Mouse (Mus musculus) neural tube, embryonic 13.5 days (tissue): ENCODE results near the gene Proser1. TPM values are rescaled to one million over a fixed set of nuclear protein-coding genes. Genes with fewer than 3 reads are reported as not detected.

Experiments used
- ATAC-seq: fragments of 200-750 bp; cut with Nextera tagmentation; 2 replicates; pipeline ENCODE4 v1.8.0; 2017; ENCODE audit warnings: low read depth, mild to moderate bottlenecking, moderate TSS enrichment, moderate library complexity
- H3K27ac ChIP-seq: fragments of 300-500 bp; sonication (generic); replicated peaks from 2 replicates; pipeline ENCODE4 v1.5.1; 2015; ENCODE audit warnings: moderate library complexity, mild to moderate bottlenecking, inconsistent platforms
- H3K27me3 ChIP-seq: fragments of 300-500 bp; sonication (generic); 2 replicates; pipeline ENCODE4 v1.6.1; 2015; ENCODE audit warnings: mild to moderate bottlenecking, inconsistent platforms
- H3K36me3 ChIP-seq: fragments of 300-500 bp; sonication (generic); 2 replicates; pipeline ENCODE4 v1.6.1; 2015; ENCODE audit warnings: mild to moderate bottlenecking, inconsistent platforms
- H3K4me1 ChIP-seq: fragments of 300-500 bp; sonication (generic); replicated peaks from 2 replicates; pipeline ENCODE4 v1.6.1; 2015; ENCODE audit warnings: inconsistent platforms
- H3K4me2 ChIP-seq: fragments of 300-500 bp; sonication (generic); 2 replicates; pipeline ENCODE4 v1.6.1; 2015; ENCODE audit warnings: inconsistent platforms, mild to moderate bottlenecking, moderate library complexity
- H3K4me3 ChIP-seq: fragments of 300-500 bp; sonication (generic); 2 replicates; pipeline ENCODE4 v1.5.1; 2015; ENCODE audit warnings: mild to moderate bottlenecking, inconsistent platforms
- H3K9ac ChIP-seq: fragments of 300-500 bp; sonication (generic); 2 replicates; pipeline ENCODE4 v1.6.1; 2015; ENCODE audit warnings: moderate library complexity, mild to moderate bottlenecking, inconsistent platforms
- H3K9me3 ChIP-seq: fragments of 300-500 bp; sonication (generic); 2 replicates; pipeline ENCODE4 v1.6.1; 2016; ENCODE audit warnings: inconsistent platforms
- WGBS: fragments of 180-500 bp; shearing (Covaris S2); methylation state at CpG from one replicate; pipeline ENCODE4 v1.1.7; 2015; 5-methylcytosine and 5-hydroxymethylcytosine counted together
- polyA plus RNA-seq: library from polyadenylated mRNA; unstranded; fragments of >200 nt; fragmentation: Nextera tagmentation; extraction: Ambion mirVana; gene quantifications from 2 replicates; pipeline ENCODE4 v1.2.1, GENCODE M21; 2015

Gene Proser1
- polyA plus RNA-seq, 1 experiment from 2014 or later, result 25.6 TPM

DNA sequence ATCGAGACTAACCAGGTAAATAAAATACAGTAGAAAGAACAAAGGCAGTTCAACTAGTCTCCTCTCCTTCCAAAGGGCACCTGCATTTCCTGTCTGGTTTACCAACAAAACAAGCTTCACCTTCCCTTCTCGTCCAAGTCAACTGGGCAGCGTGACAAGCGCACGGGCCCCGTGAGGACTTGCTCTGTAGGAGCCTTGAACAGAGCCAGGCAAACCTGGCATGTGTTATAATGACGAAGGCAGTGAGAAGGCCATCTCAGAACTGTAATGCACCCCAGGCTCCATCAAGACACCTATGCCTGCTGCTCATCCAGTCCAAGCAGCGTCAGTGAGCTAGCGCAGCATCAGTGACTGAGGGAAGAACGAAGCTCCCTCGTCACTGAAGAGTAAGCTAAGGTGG lies 12.8 kb upstream of the Proser1 start:
- Histone ChIP-seq H3K4me3 (no peak overlapping the region), H3K36me3 (peaks cover 64% of the 10 kb centered on the region), H3K9ac (no peak overlapping the region), H3K9me3 (no peaks in the 10 kb centered on the region), H3K27me3 (no peaks in the 10 kb centered on the region), H3K27ac (no peak overlapping the region), H3K4me1 (peaks cover under 1% of the 10 kb centered on the region; the same call in 1 of the 2 replicates), H3K4me2 (no peak overlapping the region)
- 93% methylated on average over 11 of the region's 11 CpGs for WGBS
- no peak for ATAC-seq

- Histone ChIP-seq H3K4me3 (no peak overlapping the region), H3K9me3 (no peaks in the 10 kb centered on the region), H3K9ac (no peak overlapping the region), H3K4me2 (no peak overlapping the region), H3K27ac (no peak overlapping the region), H3K36me3 (peaks cover 80% of the 10 kb centered on the region), H3K4me1 (no peaks in the 10 kb centered on the region), H3K27me3 (no peaks in the 10 kb centered on the region)
- WGBS, result 96% methylated on average over 10 of the region's 10 CpGs
- no peak for ATAC-seq
Observed at GRCm38 (mm10) chr3:53452351-53452750, 11.1 kb upstream of the Proser1 start.

DNA sequence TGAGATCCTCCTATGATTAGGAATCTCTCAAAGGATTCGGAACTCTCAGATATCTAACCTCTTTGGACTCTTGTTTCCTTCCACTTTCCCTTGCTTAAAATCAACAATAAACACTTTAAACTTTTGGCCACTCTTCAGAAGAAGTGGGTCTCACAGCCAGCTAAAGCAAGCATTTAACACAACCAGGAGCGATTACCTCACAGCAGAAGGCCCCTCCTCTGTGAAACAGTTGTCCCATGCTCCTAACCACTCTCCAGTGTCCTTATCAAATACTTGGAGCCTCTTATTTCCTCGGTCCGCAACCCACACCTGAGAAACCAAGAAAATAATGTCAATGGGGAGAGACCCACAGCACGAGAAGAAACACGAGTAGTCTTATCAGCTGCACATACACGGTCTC lies 10.1 kb upstream of the Proser1 start:
- no peak for ATAC-seq
- H3K9ac ChIP-seq, result no peak overlapping the region
- no peaks in the 10 kb centered on the region for H3K27me3 ChIP-seq
- H3K27ac ChIP-seq, result no peak overlapping the region
- no peaks in the 10 kb centered on the region for H3K9me3 ChIP-seq
- H3K4me2 ChIP-seq, result no peak overlapping the region
- no peaks in the 10 kb centered on the region for H3K4me1 ChIP-seq
- no peak overlapping the region for H3K4me3 ChIP-seq
- 95% methylated on average over 7 of the region's 7 CpGs for WGBS
- H3K36me3 ChIP-seq, result peaks cover 90% of the 10 kb centered on the region

DNA sequence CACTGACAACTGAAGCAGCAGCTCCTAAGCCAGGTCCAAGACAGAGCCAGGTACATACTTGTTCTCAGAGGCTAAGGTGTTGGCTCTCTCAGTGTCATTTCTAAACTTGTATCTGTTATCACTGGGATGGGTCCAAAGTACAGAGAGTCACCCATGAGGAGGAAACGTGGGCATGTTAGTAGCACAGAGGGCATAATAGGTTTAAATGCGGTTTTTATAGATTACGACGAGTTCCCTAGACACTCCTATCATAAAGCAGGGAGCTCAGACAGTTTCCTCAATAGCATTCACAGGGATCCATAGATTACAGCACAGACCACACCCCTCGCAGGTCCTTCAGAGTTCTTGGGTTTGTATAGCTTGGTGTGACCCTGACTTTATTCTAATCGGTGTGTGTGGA lies 9.5 kb upstream of the Proser1 start:
- peaks cover 93% of the 10 kb centered on the region for H3K36me3 ChIP-seq
- WGBS, result 94% methylated on average over 6 of the region's 6 CpGs

GRCm38 (mm10) chr3:53454561-53454960 lies 8.9 kb upstream of the Proser1 start:
- Histone ChIP-seq H3K4me2 (no peak overlapping the region), H3K36me3 (peaks cover 94% of the 10 kb centered on the region), H3K4me3 (no peak overlapping the region), H3K9ac (no peak overlapping the region), H3K9me3 (no peaks in the 10 kb centered on the region), H3K4me1 (no peaks in the 10 kb centered on the region), H3K27me3 (no peaks in the 10 kb centered on the region), H3K27ac (no peak overlapping the region)
- ATAC-seq, result no peak
- 90% methylated on average over 6 of the region's 6 CpGs for WGBS

More for the DNA sequence above, 9.5 kb upstream of the Proser1 start:
- H3K27ac ChIP-seq, result no peak overlapping the region
- no peak overlapping the region for H3K9ac ChIP-seq
- H3K9me3 ChIP-seq, result no peaks in the 10 kb centered on the region
- H3K27me3 ChIP-seq, result no peaks in the 10 kb centered on the region
- no peaks in the 10 kb centered on the region for H3K4me1 ChIP-seq
- H3K4me3 ChIP-seq, result no peak overlapping the region
- H3K4me2 ChIP-seq, result no peak overlapping the region
- ATAC-seq, result no peak

DNA sequence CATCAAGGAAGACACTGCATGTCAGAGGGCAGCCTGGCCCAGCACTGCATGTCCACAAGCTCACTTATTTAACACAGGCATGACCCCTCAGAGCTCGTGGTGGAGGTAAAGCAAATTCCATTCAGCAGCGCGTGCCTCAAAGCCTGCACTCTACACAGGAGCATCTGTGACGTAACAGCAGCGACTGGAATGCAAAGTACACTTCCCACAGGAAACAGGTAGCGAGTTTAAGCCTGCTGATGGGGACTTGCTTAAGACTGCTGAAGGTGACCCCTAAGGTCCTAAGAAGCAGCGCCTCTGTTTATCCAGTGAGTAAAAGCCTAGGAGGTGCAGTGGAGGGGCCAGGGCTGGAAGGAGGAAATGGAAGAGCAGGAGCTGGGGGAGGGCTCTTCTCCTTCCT lies 8.5 kb upstream of the Proser1 start:
- H3K27me3 ChIP-seq, result no peaks in the 10 kb centered on the region
- H3K9me3 ChIP-seq, result no peaks in the 10 kb centered on the region
- H3K36me3 ChIP-seq, result peaks cover 94% of the 10 kb centered on the region
- no peak overlapping the region for H3K9ac ChIP-seq
- 90% methylated on average over 7 of the region's 7 CpGs for WGBS
- H3K27ac ChIP-seq, result no peak overlapping the region
- no peaks in the 10 kb centered on the region for H3K4me1 ChIP-seq
- H3K4me2 ChIP-seq, result no peak overlapping the region
- H3K4me3 ChIP-seq, result no peak overlapping the region
- no peak for ATAC-seq

DNA sequence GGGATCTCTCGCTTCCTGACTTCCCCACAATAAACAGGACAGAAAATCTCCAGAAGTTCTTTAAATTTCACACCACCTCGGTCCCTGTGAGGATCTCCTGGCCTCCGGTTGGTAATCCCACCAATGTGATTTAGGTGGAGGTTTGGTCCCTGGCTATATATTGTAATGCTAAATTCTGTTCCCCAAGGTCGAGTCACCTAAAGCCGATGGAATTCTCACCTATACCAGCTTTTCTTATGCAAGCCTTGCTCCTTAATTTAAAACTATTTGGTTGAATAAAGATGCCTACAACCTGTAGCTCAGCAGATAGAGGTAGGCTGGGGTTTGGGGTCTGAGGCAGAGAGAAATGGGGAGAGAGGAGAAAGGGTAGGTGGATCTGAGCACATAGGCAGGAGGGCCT lies 5.7 kb upstream of the Proser1 start:
- H3K4me3 ChIP-seq, result no peak overlapping the region
- peaks cover 16% of the 10 kb centered on the region for H3K4me1 ChIP-seq
- peaks cover 75% of the 10 kb centered on the region for H3K36me3 ChIP-seq
- no peak for ATAC-seq
- H3K9ac ChIP-seq, result no peak overlapping the region
- H3K4me2 ChIP-seq, result no peak overlapping the region
- H3K27me3 ChIP-seq, result no peaks in the 10 kb centered on the region
- no peaks in the 10 kb centered on the region for H3K9me3 ChIP-seq
- no peak overlapping the region for H3K27ac ChIP-seq
- WGBS, result 65% methylated on average over 5 of the region's 5 CpGs

- Histone ChIP-seq H3K4me2 (no peak overlapping the region), H3K9me3 (no peaks in the 10 kb centered on the region), H3K27me3 (no peaks in the 10 kb centered on the region), H3K4me1 (peaks cover 24% of the 10 kb centered on the region), H3K36me3 (peaks cover 52% of the 10 kb centered on the region), H3K27ac (no peak overlapping the region), H3K4me3 (no peak overlapping the region), H3K9ac (no peak overlapping the region)
- 88% methylated on average over 9 of the region's 9 CpGs for WGBS
- ATAC-seq, result no peak
Observed at GRCm38 (mm10) chr3:53460106-53460505, 3.4 kb upstream of the Proser1 start.

DNA sequence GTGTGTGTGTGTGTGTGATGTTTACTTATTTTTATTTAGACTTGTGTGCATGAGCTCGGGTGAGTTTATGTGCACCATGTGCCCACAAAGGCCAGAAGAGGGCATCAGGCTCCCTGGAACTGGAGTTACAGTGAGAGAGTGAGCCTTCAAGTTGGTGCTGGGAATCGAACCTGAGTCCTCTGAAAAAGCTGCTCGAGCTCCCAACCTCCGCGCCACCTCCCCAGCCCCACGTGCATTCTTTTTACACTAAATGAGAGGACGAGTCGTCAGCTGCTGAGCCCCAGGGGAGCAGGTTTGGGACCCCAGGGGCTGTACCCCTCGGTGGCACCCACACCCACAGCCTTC lies 793 bp upstream of the Proser1 start:
- ATAC-seq, result no peak
- peaks cover 49% of the 10 kb centered on the region for H3K4me1 ChIP-seq
- WGBS, result 8% methylated on average over 9 of the region's 9 CpGs

DNA sequence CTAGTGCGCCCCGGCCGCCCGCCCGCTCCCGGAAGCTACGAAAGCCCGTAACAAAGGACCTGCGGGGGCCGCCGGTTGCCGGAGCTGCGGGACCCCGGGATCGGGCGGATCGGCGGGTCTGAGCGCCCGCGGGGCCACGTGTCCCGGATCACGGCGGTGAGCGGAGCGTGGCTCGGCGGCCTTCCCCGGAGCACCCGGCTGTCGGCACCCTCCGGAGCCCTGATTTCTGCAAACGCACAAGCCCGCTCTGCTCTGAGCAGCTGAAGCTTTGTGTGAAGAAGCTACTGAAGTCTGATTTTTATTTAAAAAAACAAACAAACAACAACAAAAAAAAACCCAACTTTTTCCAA lies 274 bp downstream of the Proser1 start:
- Histone ChIP-seq H3K4me2 (peak overlapping the region; percentile 90), H3K27me3 (no peaks in the 10 kb centered on the region), H3K4me1 (peaks cover 57% of the 10 kb centered on the region), H3K9ac (peak overlapping the region; percentile 90), H3K27ac (peak overlapping the region; percentile 91), H3K36me3 (peaks cover 17% of the 10 kb centered on the region), H3K9me3 (no peaks in the 10 kb centered on the region), H3K4me3 (peak overlapping the region; percentile 64)
- 0% methylated on average over 33 of the region's 35 CpGs for WGBS
- ATAC-seq, result peak; percentile 68

More for the DNA sequence above, 793 bp upstream of the Proser1 start:
- Histone ChIP-seq H3K9ac (peak overlapping the region; percentile 90), H3K27ac (peak overlapping the region; percentile 91), H3K36me3 (peaks cover 27% of the 10 kb centered on the region), H3K27me3 (no peaks in the 10 kb centered on the region), H3K9me3 (no peaks in the 10 kb centered on the region), H3K4me3 (peak overlapping the region; percentile 64), H3K4me2 (peak overlapping the region; percentile 74)

DNA sequence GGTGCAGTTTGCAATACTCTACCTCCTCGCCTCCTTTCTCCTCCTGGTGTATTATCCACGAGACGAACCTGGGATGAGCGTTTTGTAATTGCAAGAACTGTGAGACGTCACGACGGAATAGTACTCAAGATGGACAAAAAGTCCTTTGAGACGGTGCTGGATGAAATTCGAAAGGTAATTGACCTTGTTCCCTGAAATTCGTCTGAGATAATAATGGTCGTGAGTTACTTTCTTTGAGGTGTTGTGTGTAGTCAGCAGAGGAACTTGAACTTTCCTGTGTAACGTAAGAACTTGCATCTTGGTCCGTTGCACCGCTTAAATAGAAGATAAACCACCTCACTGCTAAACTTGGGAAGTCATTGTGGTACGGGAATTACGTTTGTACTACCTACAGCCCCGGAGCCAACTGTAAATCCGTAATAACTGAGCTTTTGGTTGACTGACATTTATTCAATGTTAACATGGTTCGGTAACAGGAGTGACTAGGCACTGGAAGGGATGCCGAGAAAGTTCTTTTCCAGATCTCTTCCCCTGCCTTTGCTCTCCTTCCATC lies 756 bp downstream of the Proser1 start:
- Histone ChIP-seq H3K27ac (peak overlapping the region; percentile 91), H3K4me1 (peaks cover 60% of the 10 kb centered on the region), H3K36me3 (peaks cover 17% of the 10 kb centered on the region), H3K27me3 (no peaks in the 10 kb centered on the region), H3K4me3 (peak overlapping the region; percentile 64), H3K9me3 (no peaks in the 10 kb centered on the region), H3K9ac (peak overlapping the region; percentile 90), H3K4me2 (peak overlapping the region; percentile 90)
- ATAC-seq, result no peak
- WGBS, result under 1% methylated on average over 20 of the region's 20 CpGs

DNA sequence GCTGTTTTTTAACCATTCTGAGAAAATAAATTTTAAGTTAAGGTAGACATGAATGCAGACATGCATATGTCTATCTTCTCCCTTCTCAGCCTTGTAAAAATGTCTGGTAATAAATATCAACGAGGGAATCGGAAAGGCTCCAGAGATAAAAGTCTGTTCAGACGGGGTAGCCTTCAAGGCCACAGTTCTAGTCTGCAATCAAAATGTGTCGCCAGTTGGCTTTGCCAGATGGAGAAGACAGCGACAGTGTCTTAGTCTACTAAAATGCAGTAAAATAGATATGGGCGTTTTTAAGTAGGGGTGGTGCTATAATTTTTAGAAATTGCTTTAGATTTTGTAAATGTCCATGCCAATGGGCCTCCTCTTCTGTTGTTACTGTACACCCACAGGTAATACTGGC lies 1.9 kb downstream of the Proser1 start:
- Histone ChIP-seq H3K4me2 (peak overlapping the region; percentile 90), H3K27me3 (no peaks in the 10 kb centered on the region), H3K36me3 (peaks cover 14% of the 10 kb centered on the region), H3K4me1 (peaks cover 60% of the 10 kb centered on the region), H3K27ac (no peak overlapping the region), H3K9me3 (no peaks in the 10 kb centered on the region), H3K4me3 (peak overlapping the region; percentile 64), H3K9ac (peak overlapping the region; percentile 56; the same call in 1 of the 2 replicates)
- WGBS, result 56% methylated on average over 6 of the region's 6 CpGs
- ATAC-seq, result no peak

DNA sequence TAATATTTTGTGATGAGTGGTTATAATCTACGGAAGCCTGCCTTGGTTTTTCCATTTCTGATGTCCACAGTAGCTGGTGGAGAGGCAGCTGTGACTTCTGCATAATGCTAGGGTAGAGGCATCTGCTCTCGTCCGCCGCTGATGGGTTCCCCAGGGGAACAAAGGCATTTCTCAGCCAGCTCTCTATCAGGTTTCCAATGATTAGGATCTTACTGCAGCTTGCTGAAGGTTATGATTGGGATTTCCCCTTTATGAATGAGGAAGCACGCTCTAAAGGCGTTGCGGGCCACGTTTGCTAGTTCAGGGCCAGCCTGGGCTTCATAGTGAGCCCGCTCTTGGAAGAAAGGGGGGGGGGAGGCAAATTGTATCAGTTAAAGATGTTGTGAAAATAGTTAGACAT lies 3.0 kb downstream of the Proser1 start:
- Histone ChIP-seq H3K9me3 (no peaks in the 10 kb centered on the region), H3K4me3 (peak overlapping the region; percentile 64), H3K4me2 (peak overlapping the region; percentile 90), H3K9ac (peak overlapping the region; percentile 34; the same call in 1 of the 2 replicates), H3K27ac (no peak overlapping the region), H3K36me3 (peaks cover 20% of the 10 kb centered on the region), H3K4me1 (peaks cover 54% of the 10 kb centered on the region), H3K27me3 (no peaks in the 10 kb centered on the region)
- ATAC-seq, result no peak
- 51% methylated on average over 9 of the region's 9 CpGs for WGBS
